In the genomic region with DNA sequence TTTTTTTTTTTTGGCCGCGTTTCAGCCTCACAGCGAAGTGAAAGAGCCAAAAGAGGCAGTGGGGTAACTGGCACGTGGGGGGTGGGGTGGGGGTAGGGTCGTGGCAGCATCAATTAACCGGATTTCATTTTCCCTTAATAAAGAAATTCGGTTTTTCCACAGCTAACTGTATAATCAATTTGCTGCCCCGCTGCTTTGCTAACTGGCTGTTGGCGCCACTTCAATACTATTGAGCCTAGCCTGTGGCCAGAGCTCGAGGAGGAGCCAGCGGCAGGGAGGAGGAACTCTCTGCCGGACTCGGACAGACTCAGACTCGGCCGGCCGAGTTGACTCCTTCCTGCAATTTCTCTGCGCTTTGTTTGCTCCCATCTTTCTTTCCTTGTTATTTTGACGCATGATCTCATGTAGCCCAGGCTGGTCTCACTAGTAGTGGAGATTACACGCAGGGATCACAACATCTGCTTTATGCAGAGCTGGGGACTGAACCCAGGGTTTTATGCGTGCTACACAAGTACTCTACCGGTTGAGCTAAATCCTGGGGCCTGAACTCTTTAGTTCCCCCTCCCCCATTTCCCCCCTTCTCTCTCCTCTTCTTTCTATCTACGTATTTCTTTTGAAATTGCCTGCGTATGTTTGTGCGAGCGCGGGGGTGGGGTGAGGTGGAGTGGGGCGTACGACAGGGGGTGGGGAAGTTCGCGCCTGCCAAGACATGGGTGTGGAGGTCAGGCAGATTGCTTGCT, we compare ENCODE assay signal across 8 mouse cellular contexts.
DNase-seq lines count a peak whose midpoint lies in the region; ATAC-seq and TF ChIP-seq lines count a peak whose summit lies in the region.

No protein-coding gene starts in this region.

- H3K36me3 ChIP-seq in G1E (replicated peaks) = no peaks in the 10 kb centered on the region
- H3K36me3 ChIP-seq in forebrain, embryonic 16.5 days (ENCODE audit: control insufficient read depth, insufficient read depth) = no peaks in the 10 kb centered on the region
- H3K36me3 ChIP-seq in lung, embryonic 15.5 days = no peaks in the 10 kb centered on the region

- no peak for TF ChIP-seq CTCF in G1E (IDR thresholded peaks at IDR 0.05; ENCODE audit: low read depth, low read length)
- TF ChIP-seq CTCF in layer of hippocampus, adult 2 months (conservative IDR thresholded peaks at IDR 0.05) = no peak
- no peak for TF ChIP-seq CTCF in olfactory bulb, adult 2 months (IDR thresholded peaks at IDR 0.05; ENCODE audit: insufficient read depth, low read depth, low read length)

- DNase-seq in G1E (ENCODE audit: low spot score) = peak; percentile 61
- DNase-seq in cerebellum, adult 11 months = peak; percentile 8
- DNase-seq in heart, postnatal 36 days = peak; percentile 67 to 72
- peak; percentile 19 to 32 for DNase-seq in layer of hippocampus, adult 2 months (ENCODE audit: low spot score in 2 of 2)
- peak; percentile 62 for DNase-seq in thymus, postnatal 0 days (ENCODE audit: low spot score)

- 2% methylated on average over 30 of the region's 30 CpGs for WGBS in forebrain, embryonic 16.5 days
- WGBS in lung, embryonic 15.5 days = 6% methylated on average over 30 of the region's 30 CpGs
- WGBS in olfactory bulb, adult 2 months = 2% methylated on average over 30 of the region's 30 CpGs

- peak overlapping the region; percentile 48; the same call in 1 of the 2 replicates for H3K27ac ChIP-seq in forebrain, embryonic 16.5 days (ENCODE audit: low read length)
- H3K27ac ChIP-seq in layer of hippocampus, adult 2 months = peak overlapping the region; percentile 64; the same call in 1 of the 2 replicates
- H3K27ac ChIP-seq in lung, embryonic 15.5 days = peak overlapping the region; percentile 78
- no peak overlapping the region for H3K27ac ChIP-seq in olfactory bulb, adult 2 months (ENCODE audit: insufficient read depth, low read depth, low read length)

- no peak for TF ChIP-seq POLR2A in olfactory bulb, adult 2 months (IDR thresholded peaks at IDR 0.05; ENCODE audit: insufficient read depth, low read depth, low read length)

- H3K4me3 ChIP-seq in G1E (ENCODE audit: low read depth, low read length) = peak overlapping the region; percentile 71
- peak overlapping the region; percentile 35 for H3K4me3 ChIP-seq in forebrain, embryonic 16.5 days (replicated peaks; ENCODE audit: low read length)
- H3K4me3 ChIP-seq in layer of hippocampus, adult 2 months = peak overlapping the region; percentile 55
- peak overlapping the region; percentile 47 for H3K4me3 ChIP-seq in lung, embryonic 15.5 days
- H3K4me3 ChIP-seq in olfactory bulb, adult 2 months (ENCODE audit: insufficient read depth, low read depth, low read length) = peak overlapping the region; percentile 43

- H3K4me1 ChIP-seq in G1E (ENCODE audit: insufficient read depth, low read depth, low read length) = peaks cover 39% of the 10 kb centered on the region
- H3K4me1 ChIP-seq in forebrain, embryonic 16.5 days (replicated peaks; ENCODE audit: control insufficient read depth, insufficient read depth, low read length) = peaks cover 15% of the 10 kb centered on the region
- H3K4me1 ChIP-seq in lung, embryonic 15.5 days = peaks cover 17% of the 10 kb centered on the region
- peaks cover 8% of the 10 kb centered on the region for H3K4me1 ChIP-seq in olfactory bulb, adult 2 months (ENCODE audit: control insufficient read depth, insufficient read depth, low read length)

- H3K4me2 ChIP-seq in forebrain, embryonic 16.5 days (ENCODE audit: low read length) = peak overlapping the region; percentile 58
- peak overlapping the region; percentile 66 for H3K4me2 ChIP-seq in lung, embryonic 15.5 days

- peak; percentile 80 for ATAC-seq in G1E (ENCODE audit: extremely low read depth, insufficient number of reproducible peaks, low FRiP score, poor library complexity, severe bottlenecking)
- ATAC-seq in forebrain, embryonic 16.5 days = peak; percentile 90
- ATAC-seq in lung, embryonic 15.5 days (ENCODE audit: borderline replicate concordance, extremely low read depth, low FRiP score, low TSS enrichment) = peak; percentile 87

- H3K9me3 ChIP-seq in G1E (replicated peaks) = no peaks in the 10 kb centered on the region
- no peaks in the 10 kb centered on the region for H3K9me3 ChIP-seq in forebrain, embryonic 16.5 days (ENCODE audit: control insufficient read depth, low read length)
- no peaks in the 10 kb centered on the region for H3K9me3 ChIP-seq in lung, embryonic 15.5 days

- peak overlapping the region; percentile 42 for H3K9ac ChIP-seq in forebrain, embryonic 16.5 days (replicated peaks; ENCODE audit: low read depth, low read length)
- H3K9ac ChIP-seq in lung, embryonic 15.5 days = peak overlapping the region; percentile 47

- intact Hi-C loops in heart, postnatal 36 days (cut with DNase I) = loop anchor here (5.0 kb wide), 1 partner anchor 49 kb away; no protein-coding TSS in a partner anchor

- H3K27me3 ChIP-seq in G1E (ENCODE audit: insufficient read depth, low read length) = peaks cover 2% of the 10 kb centered on the region
- H3K27me3 ChIP-seq in forebrain, embryonic 16.5 days (replicated peaks; ENCODE audit: control insufficient read depth, insufficient read depth, low read length) = peaks cover 10% of the 10 kb centered on the region; the same call in 1 of the 2 replicates
- H3K27me3 ChIP-seq in lung, embryonic 15.5 days = no peaks in the 10 kb centered on the region

Comparison
In these comparisons a context has a peak if more than half of its experiments do, and no peak if none do; other contexts are left out.
1. DNase-seq: peak in every context shown above with its lines; median percentile 70 in heart, postnatal 36 days; 62 in thymus, postnatal 0 days; 61 in G1E; 26 in layer of hippocampus, adult 2 months; 8 in cerebellum, adult 11 months.